Comparison of ENCODE assay signal across 10 mouse cellular contexts in genomic region chr11:118253447-118254158, GRCm38 (mm10). TPM values are rescaled to one million over a fixed set of nuclear protein-coding genes. Genes with fewer than 3 reads are reported as not detected.
DNase-seq lines count a peak whose midpoint lies in the region; ATAC-seq and TF ChIP-seq lines count a peak whose summit lies in the region.
"Had no signal": no experiment of that assay in that cellular context is flagged by ENCODE, and none has a peak within 500 bp of the region (broad histone marks: within the 10 kb centered on the region; RNA-seq: fewer than 3 reads in every experiment).

No protein-coding gene starts in this region.

- H3K4me3 ChIP-seq in heart, embryonic 10.5 days = no peak overlapping the region
- no peak overlapping the region for H3K4me3 ChIP-seq in heart, embryonic 12.5 days
- no peak overlapping the region for H3K4me3 ChIP-seq in lung, embryonic 15.5 days
- no peak overlapping the region for H3K4me3 ChIP-seq in forebrain, postnatal 0 days (ENCODE audit: low read depth, low read length)
- no peak overlapping the region for H3K4me3 ChIP-seq in small intestine, adult 2 months (ENCODE audit: low read depth, low read length)
- H3K4me3 ChIP-seq: erythroblast, embryonic 14.5 days; midbrain, embryonic 12.5 days had no signal

- H3K27ac ChIP-seq in heart, embryonic 10.5 days = peak overlapping the region; percentile 37; the same call in 1 of the 2 replicates
- no peak overlapping the region for H3K27ac ChIP-seq in heart, embryonic 12.5 days (ENCODE audit: poor library complexity, severe bottlenecking)
- H3K27ac ChIP-seq in lung, embryonic 15.5 days = peak overlapping the region; percentile 90
- peak overlapping the region; percentile 83 for H3K27ac ChIP-seq in forebrain, postnatal 0 days (ENCODE audit: low read depth, low read length)
- H3K27ac ChIP-seq in small intestine, adult 2 months (ENCODE audit: insufficient read depth, low read depth, low read length) = peak overlapping the region; percentile 40; the same call in 1 of the 2 replicates

- H3K4me1 ChIP-seq in heart, embryonic 10.5 days = peaks cover 36% of the 10 kb centered on the region
- peaks cover 31% of the 10 kb centered on the region for H3K4me1 ChIP-seq in heart, embryonic 12.5 days (replicated peaks)
- peaks cover 25% of the 10 kb centered on the region for H3K4me1 ChIP-seq in lung, embryonic 15.5 days
- peaks cover 19% of the 10 kb centered on the region for H3K4me1 ChIP-seq in forebrain, postnatal 0 days (ENCODE audit: insufficient read depth)
- H3K4me1 ChIP-seq in small intestine, adult 2 months (ENCODE audit: control insufficient read depth, insufficient read depth, insufficient read length, low read length) = peaks cover 14% of the 10 kb centered on the region

- no peak overlapping the region for H3K4me2 ChIP-seq in heart, embryonic 12.5 days
- H3K4me2 ChIP-seq in lung, embryonic 15.5 days = no peak overlapping the region
- H3K4me2 ChIP-seq in forebrain, postnatal 0 days (ENCODE audit: low read depth) = no peak overlapping the region
- H3K4me2 ChIP-seq: midbrain, embryonic 12.5 days had no signal

- H3K27me3 ChIP-seq in heart, embryonic 10.5 days (ENCODE audit: insufficient read depth, poor library complexity, severe bottlenecking) = no peaks in the 10 kb centered on the region
- H3K27me3 ChIP-seq in heart, embryonic 12.5 days (replicated peaks) = no peaks in the 10 kb centered on the region
- no peaks in the 10 kb centered on the region for H3K27me3 ChIP-seq in lung, embryonic 15.5 days
- H3K27me3 ChIP-seq in forebrain, postnatal 0 days (ENCODE audit: insufficient read depth, low read length) = no peaks in the 10 kb centered on the region
- H3K27me3 ChIP-seq in small intestine, adult 2 months (ENCODE audit: control insufficient read depth, insufficient read depth, low read length) = no peaks in the 10 kb centered on the region

- TF ChIP-seq POLR2A in small intestine, adult 2 months (IDR thresholded peaks at IDR 0.05; ENCODE audit: low read depth, low read length) = no peak

- H3K36me3 ChIP-seq in heart, embryonic 10.5 days = peaks cover 27% of the 10 kb centered on the region
- peaks cover 26% of the 10 kb centered on the region for H3K36me3 ChIP-seq in heart, embryonic 12.5 days
- peaks cover 23% of the 10 kb centered on the region for H3K36me3 ChIP-seq in lung, embryonic 15.5 days
- H3K36me3 ChIP-seq in forebrain, postnatal 0 days (ENCODE audit: insufficient read depth) = peaks cover 16% of the 10 kb centered on the region
- H3K36me3 ChIP-seq in small intestine, adult 2 months (ENCODE audit: control insufficient read depth, insufficient read depth, low read length) = peaks cover 3% of the 10 kb centered on the region; the same call in 1 of the 2 replicates

- TF ChIP-seq CTCF in forebrain, postnatal 0 days (IDR thresholded peaks at IDR 0.05; ENCODE audit: low read depth) = no peak
- no peak for TF ChIP-seq CTCF in small intestine, adult 2 months (IDR thresholded peaks at IDR 0.05; ENCODE audit: extremely low read depth, insufficient read length, insufficient replicate concordance, low read depth, low read length)

- no peak for ATAC-seq in heart, embryonic 12.5 days (ENCODE audit: insufficient number of reproducible peaks, low FRiP score)
- ATAC-seq in lung, embryonic 15.5 days (ENCODE audit: borderline replicate concordance, extremely low read depth, low FRiP score, low TSS enrichment) = no peak
- no peak for ATAC-seq in forebrain, postnatal 0 days

- no peak overlapping the region for H3K9ac ChIP-seq in heart, embryonic 12.5 days
- no peak overlapping the region for H3K9ac ChIP-seq in lung, embryonic 15.5 days
- H3K9ac ChIP-seq in forebrain, postnatal 0 days = no peak overlapping the region
- H3K9ac ChIP-seq: midbrain, embryonic 12.5 days had no signal

- no peaks in the 10 kb centered on the region for H3K9me3 ChIP-seq in heart, embryonic 10.5 days
- H3K9me3 ChIP-seq in heart, embryonic 12.5 days (replicated peaks) = no peaks in the 10 kb centered on the region
- H3K9me3 ChIP-seq in lung, embryonic 15.5 days = no peaks in the 10 kb centered on the region
- no peaks in the 10 kb centered on the region for H3K9me3 ChIP-seq in forebrain, postnatal 0 days (ENCODE audit: low read length)
- H3K9me3 ChIP-seq: midbrain, embryonic 12.5 days had no signal

- DNase-seq in heart, embryonic 10.5 days (ENCODE audit: low spot score) = no peak
- no peak for DNase-seq in lung, postnatal 25 days (ENCODE audit: low spot score)
- DNase-seq in forebrain, postnatal 0 days = no peak
- no peak for DNase-seq in embryo, embryonic 10 days (ENCODE audit: low spot score)
- no peak for DNase-seq in lung, postnatal 36 days

- 86% methylated on average over 7 of the region's 7 CpGs for WGBS in heart, embryonic 10.5 days
- 90% methylated on average over 7 of the region's 7 CpGs for WGBS in heart, embryonic 12.5 days
- 87% methylated on average over 7 of the region's 7 CpGs for WGBS in lung, embryonic 15.5 days
- WGBS in forebrain, postnatal 0 days = 78% methylated on average over 7 of the region's 7 CpGs
- 77% methylated on average over 7 of the region's 7 CpGs for WGBS in small intestine, adult 2 months

RNA-seq across cellular contexts. Expression of gene Cyth1, which starts 5.2 kb away (rescaled TPM):
- polyA plus RNA-seq in heart, embryonic 10.5 days (2016; fragmentation: Nextera tagmentation; extraction: Ambion mirVana) = 15.5 and 15.6 TPM in 2 replicates
- 20.6 and 21.1 TPM in 2 replicates for polyA plus RNA-seq in heart, embryonic 12.5 days (2016; fragmentation: Nextera tagmentation; extraction: Ambion mirVana)
- 16.6 and 17.7 TPM in 2 replicates for polyA plus RNA-seq in lung, embryonic 15.5 days (2015; fragmentation: Nextera tagmentation; extraction: Ambion mirVana)
- 64.1 and 74.1 TPM in 2 replicates for total RNA-seq in forebrain, postnatal 0 days (2014; rRNA removed)
- polyA plus RNA-seq in forebrain, postnatal 0 days (2015; fragmentation: Nextera tagmentation; extraction: Ambion mirVana) = 23.7 and 24.2 TPM in 2 replicates
- polyA plus RNA-seq in small intestine, adult 2 months (2012; rRNA removed) = 8.5 and 19.6 TPM in 2 replicates

RNA-seq across cellular contexts. Expression of gene Usp36, which starts 36.4 kb away (rescaled TPM):
- 19.5 and 22.4 TPM in 2 replicates for polyA plus RNA-seq in heart, embryonic 10.5 days (2016; fragmentation: Nextera tagmentation; extraction: Ambion mirVana)
- polyA plus RNA-seq in heart, embryonic 12.5 days (2016; fragmentation: Nextera tagmentation; extraction: Ambion mirVana) = 14.8 and 16.2 TPM in 2 replicates
- polyA plus RNA-seq in lung, embryonic 15.5 days (2015; fragmentation: Nextera tagmentation; extraction: Ambion mirVana) = 17.7 and 19.4 TPM in 2 replicates
- 17.1 and 22.1 TPM in 2 replicates for total RNA-seq in forebrain, postnatal 0 days (2014; rRNA removed)
- 6.7 and 9.5 TPM in 2 replicates for polyA plus RNA-seq in forebrain, postnatal 0 days (2015; fragmentation: Nextera tagmentation; extraction: Ambion mirVana)
- 10.8 and 11.5 TPM in 2 replicates for polyA plus RNA-seq in small intestine, adult 2 months (2012; rRNA removed)
